Mouse (Mus musculus): Measurements from ENCODE around the gene Phf14. TPM values are rescaled to one million over a fixed set of nuclear protein-coding genes. Genes with fewer than 3 reads are reported as not detected.

The Phf14 gene
- total and polyA plus RNA-seq, 3 experiments, result 25.7 to 58.7 (median 29.6) TPM

DNA sequence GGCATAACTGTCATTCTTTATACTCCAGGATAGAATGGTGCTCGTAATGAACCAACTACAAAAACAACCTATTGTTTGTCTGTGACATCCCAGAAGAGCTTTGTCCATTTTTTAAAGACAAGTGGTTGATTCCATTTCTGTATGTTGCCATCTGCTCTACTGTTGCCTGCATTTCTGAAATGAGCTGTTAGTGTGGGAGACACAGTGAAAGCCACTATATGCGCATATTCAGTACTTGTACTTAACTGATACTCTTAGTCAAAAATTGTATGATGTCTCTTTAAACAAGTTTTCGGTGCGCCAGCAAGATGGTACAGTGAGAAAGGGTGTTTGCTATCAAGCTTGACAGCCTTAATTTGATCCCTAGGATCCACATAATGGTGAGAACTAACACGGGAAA is 177.1 kb downstream of the Phf14 start:
- Histone ChIP-seq H3K27ac (ENCODE audit: control insufficient read depth, low read depth, low read length) (no peak overlapping the region), H3K4me1 (ENCODE audit: control insufficient read depth in 1 of 2, insufficient read depth in 2 of 2, low read length in 2 of 2) (peaks cover 0 to 2% of the 10 kb centered on the region in 2 experiments; a peak in 1 of 4 replicates), H3K79me2 (ENCODE audit: control insufficient read depth, insufficient read depth, low read length, poor library complexity) (no peaks in the 10 kb centered on the region), H3K4me3 (ENCODE audit: control insufficient read depth in 1 of 2, insufficient read depth in 1 of 2, low read depth in 2 of 2, low read length in 2 of 2) (no peak overlapping the region), H3K9me3 (replicated peaks; ENCODE audit: insufficient read depth, low read length) (no peaks in the 10 kb centered on the region), H3K9ac (ENCODE audit: control insufficient read depth, low read depth, low read length, poor library complexity, severe bottlenecking) (no peak overlapping the region), H3K27me3 (ENCODE audit: control insufficient read depth in 1 of 2, insufficient read depth in 2 of 2, low read length in 2 of 2) (no peaks in the 10 kb centered on the region), H3K36me3 (ENCODE audit: control insufficient read depth in 1 of 2, insufficient read depth in 2 of 2, low read length in 2 of 2) (no peaks in the 10 kb centered on the region)
- no peak for DNase-seq (ENCODE audit: low read depth, low spot score)
- TF ChIP-seq ELF1 (IDR thresholded peaks at IDR 0.05; ENCODE audit: low read depth, low read length), result no peak
- no peak for TF ChIP-seq POLR2AphosphoS2 (IDR thresholded peaks at IDR 0.05; ENCODE audit: low read length)
- no peak for TF ChIP-seq CHD2 (IDR thresholded peaks at IDR 0.05; ENCODE audit: low read length)
- TF ChIP-seq MYC (IDR thresholded peaks at IDR 0.05; ENCODE audit: low read depth, low read length), result no peak
- no peak for TF ChIP-seq ZKSCAN1 (IDR thresholded peaks at IDR 0.05; ENCODE audit: low read depth, low read length)
- TF ChIP-seq E2F4 (IDR thresholded peaks at IDR 0.05; ENCODE audit: borderline replicate concordance, low read depth, low read length), result no peak
- TF ChIP-seq SIN3A (IDR thresholded peaks at IDR 0.05; ENCODE audit: low read length), result no peak
- no peak for TF ChIP-seq BHLHE40 (IDR thresholded peaks at IDR 0.05; ENCODE audit: borderline replicate concordance, low read depth, low read length)
- no peak for TF ChIP-seq MEF2A (IDR thresholded peaks at IDR 0.05; ENCODE audit: extremely low read depth, insufficient replicate concordance, low read depth, low read length, poor library complexity, severe bottlenecking)
- TF ChIP-seq MAX (IDR thresholded peaks at IDR 0.05; ENCODE audit: low read length), result no peak

GRCm38 (mm10) chr6:12089439-12089992 is 181.9 kb downstream of the Phf14 start:
- H3K36me3 ChIP-seq (ENCODE audit: control insufficient read depth in 1 of 2, insufficient read depth in 2 of 2, low read length in 2 of 2), result no peaks in the 10 kb centered on the region
- H3K27me3 ChIP-seq (ENCODE audit: control insufficient read depth in 1 of 2, insufficient read depth in 2 of 2, low read length in 2 of 2), result no peaks in the 10 kb centered on the region
- peaks cover 0 to 1% of the 10 kb centered on the region in 2 experiments; a peak in 1 of 4 replicates for H3K4me1 ChIP-seq (ENCODE audit: control insufficient read depth in 1 of 2, insufficient read depth in 2 of 2, low read length in 2 of 2)
- no peak for DNase-seq (ENCODE audit: low read depth, low spot score)
- H3K4me3 ChIP-seq (ENCODE audit: control insufficient read depth in 1 of 2, insufficient read depth in 1 of 2, low read depth in 2 of 2, low read length in 2 of 2), result no peak overlapping the region
- H3K79me2 ChIP-seq (ENCODE audit: control insufficient read depth, insufficient read depth, low read length, poor library complexity), result no peaks in the 10 kb centered on the region
- H3K9ac ChIP-seq (ENCODE audit: control insufficient read depth, low read depth, low read length, poor library complexity, severe bottlenecking), result no peak overlapping the region
- TF ChIP-seq HCFC1 (IDR thresholded peaks at IDR 0.05; ENCODE audit: low read depth, low read length), result no peak
- no peak for TF ChIP-seq TBP (IDR thresholded peaks at IDR 0.05; ENCODE audit: low read depth, low read length)
- TF ChIP-seq MYC (IDR thresholded peaks at IDR 0.05; ENCODE audit: low read depth, low read length), result no peak
- no peak for TF ChIP-seq SMC3 (IDR thresholded peaks at IDR 0.05; ENCODE audit: low read depth, low read length)
- no peak for TF ChIP-seq RAD21 (IDR thresholded peaks at IDR 0.05; ENCODE audit: low read depth, low read length)
- no peak for TF ChIP-seq BHLHE40 (IDR thresholded peaks at IDR 0.05; ENCODE audit: borderline replicate concordance, low read depth, low read length)
- TF ChIP-seq POLR2AphosphoS2 (IDR thresholded peaks at IDR 0.05; ENCODE audit: low read length), result no peak
- TF ChIP-seq ZC3H11A (IDR thresholded peaks at IDR 0.05; ENCODE audit: low read depth, low read length), result no peak
- no peak for TF ChIP-seq ZMIZ1 (IDR thresholded peaks at IDR 0.05; ENCODE audit: low read depth, low read length)
- TF ChIP-seq UBTF (IDR thresholded peaks at IDR 0.05; ENCODE audit: borderline replicate concordance, insufficient read depth, low read depth, low read length), result no peak
- H3K27ac ChIP-seq (ENCODE audit: control insufficient read depth, low read depth, low read length), result no peak overlapping the region
- H3K9me3 ChIP-seq (replicated peaks; ENCODE audit: insufficient read depth, low read length), result no peaks in the 10 kb centered on the region
